Mouse (Mus musculus) CH12.LX (cell line): Measurements from ENCODE around the gene Gdpd1. TPM values are rescaled to one million over a fixed set of nuclear protein-coding genes. Genes with fewer than 3 reads are reported as not detected.

Experiments
- DNase-seq: peaks from one replicate; pipeline ENCODE4 v3.0.0-alpha.2; 2013; ENCODE audit errors: extremely low read depth
- H3K27ac ChIP-seq: 2 replicates; pipeline ENCODE4 v1.5.1; 2012; ENCODE audit warnings: low read depth, mild to moderate bottlenecking, control low read depth, moderate library complexity; ENCODE audit not compliant: insufficient read depth
- H3K27me3 ChIP-seq: replicated peaks from 2 replicates; pipeline ENCODE3; 2012; ENCODE audit warnings: inconsistent platforms
- H3K36me3 ChIP-seq, 2 experiments: replicated peaks in 1 of 2; 2 replicates each; pipeline versions ENCODE3 to v1.6.1; 2012; ENCODE audit warnings: inconsistent platforms in 1 of 2, low read length in 1 of 2, mild to moderate bottlenecking in 1 of 2, mixed read lengths in 1 of 2, moderate library complexity in 1 of 2; ENCODE audit not compliant: control insufficient read depth in 1 of 2, insufficient read depth in 1 of 2
- H3K4me1 ChIP-seq, 2 experiments: 2 replicates each; pipeline ENCODE4 v1.6.1; 2012; ENCODE audit warnings: inconsistent platforms in 1 of 2, moderate library complexity in 1 of 2; ENCODE audit not compliant: insufficient read depth in 2 of 2, control insufficient read depth in 1 of 2
- H3K4me2 ChIP-seq: 2 replicates; pipeline ENCODE4 v1.6.1; 2012; ENCODE audit warnings: low read depth, mild to moderate bottlenecking, control low read depth; ENCODE audit not compliant: poor library complexity, insufficient read depth, severe bottlenecking
- H3K4me3 ChIP-seq, 3 experiments: fragments of 150-350 bp in 1 of 3; sonication (generic) in 1 of 3; replicated peaks in 1 of 3; 2 replicates each; pipeline versions ENCODE3 to v1.5.1; 2011 to 2012; ENCODE audit warnings: low read depth in 2 of 3, low read length in 2 of 3, mild to moderate bottlenecking in 2 of 3, moderate library complexity in 2 of 3, control low read depth in 1 of 3, improper control_type of control experiment in 1 of 3, inconsistent platforms in 1 of 3, mixed read lengths in 1 of 3; ENCODE audit not compliant: poor library complexity in 1 of 3
- H3K79me2 ChIP-seq: replicated peaks from 2 replicates; pipeline ENCODE4 v1.6.1; 2012; ENCODE audit warnings: mild to moderate bottlenecking, moderate library complexity; ENCODE audit not compliant: control insufficient read depth, poor library complexity, insufficient read depth, severe bottlenecking; ENCODE audit errors: extremely low read depth
- H3K9ac ChIP-seq: 2 replicates; pipeline ENCODE4 v1.6.1; 2012; ENCODE audit warnings: low read depth, mild to moderate bottlenecking, control low read depth, moderate library complexity; ENCODE audit not compliant: insufficient read depth
- H3K9me3 ChIP-seq: replicated peaks from 2 replicates; pipeline ENCODE3; 2012; ENCODE audit warnings: low read length, inconsistent platforms, mixed read lengths
- BHLHE40 ChIP-seq: IDR thresholded peaks from 2 replicates; pipeline ENCODE4 v1.6.1; 2011; ENCODE audit warnings: mild to moderate bottlenecking, low read depth, low read length, improper control_type of control experiment
- CHD1 ChIP-seq: IDR thresholded peaks from 2 replicates; pipeline ENCODE4 v1.6.1; 2012; ENCODE audit warnings: low read depth, low read length, improper control_type of control experiment, inconsistent platforms
- CHD2 ChIP-seq: IDR thresholded peaks from 2 replicates; pipeline ENCODE4 v1.6.1; 2011; ENCODE audit warnings: low read length, improper control_type of control experiment
- E2F4 ChIP-seq: IDR thresholded peaks from 2 replicates; pipeline ENCODE4 v1.6.1; 2011; ENCODE audit warnings: low read depth, low read length, improper control_type of control experiment; ENCODE audit not compliant: insufficient replicate concordance
- ELF1 ChIP-seq: IDR thresholded peaks from 2 replicates; pipeline ENCODE4 v1.6.1; 2014; ENCODE audit warnings: low read depth, mild to moderate bottlenecking, inconsistent platforms, low read length, improper control_type of control experiment
- EP300 ChIP-seq: IDR thresholded peaks from 2 replicates; pipeline ENCODE4 v1.6.1; 2011; ENCODE audit warnings: low read length, improper control_type of control experiment
- GABPA ChIP-seq: IDR thresholded peaks from 2 replicates; pipeline ENCODE4 v1.6.1; 2012; ENCODE audit warnings: low read depth, low read length, improper control_type of control experiment, inconsistent platforms; ENCODE audit not compliant: insufficient replicate concordance
- IRF4 ChIP-seq: IDR thresholded peaks from 2 replicates; pipeline ENCODE4 v1.6.1; 2014; ENCODE audit warnings: low read depth, mild to moderate bottlenecking, inconsistent platforms, low read length, improper control_type of control experiment
- JUN ChIP-seq: IDR thresholded peaks from 2 replicates; pipeline ENCODE4 v1.6.1; 2011; ENCODE audit warnings: low read depth, mild to moderate bottlenecking, low read length, improper control_type of control experiment, moderate library complexity; ENCODE audit not compliant: insufficient read depth
- JUND ChIP-seq: conservative IDR thresholded peaks from 2 replicates; pipeline ENCODE4 v1.6.1; 2011; ENCODE audit warnings: low read depth, low read length, improper control_type of control experiment
- KAT2A ChIP-seq: IDR thresholded peaks from 2 replicates; pipeline ENCODE4 v1.6.1; 2012; ENCODE audit warnings: low read length, improper control_type of control experiment, inconsistent platforms; ENCODE audit not compliant: insufficient replicate concordance
- MAFK ChIP-seq: IDR thresholded peaks from 2 replicates; pipeline ENCODE4 v1.6.1; 2011; ENCODE audit warnings: low read length, improper control_type of control experiment; ENCODE audit not compliant: insufficient replicate concordance
- MAX ChIP-seq: IDR thresholded peaks from 2 replicates; pipeline ENCODE4 v1.6.1; 2011; ENCODE audit warnings: low read length, improper control_type of control experiment
- MEF2A ChIP-seq: IDR thresholded peaks from 2 replicates; pipeline ENCODE4 v1.6.1; 2014; ENCODE audit warnings: low read depth, mild to moderate bottlenecking, inconsistent platforms, low read length, improper control_type of control experiment, borderline replicate concordance
- MYC ChIP-seq: IDR thresholded peaks from 2 replicates; pipeline ENCODE4 v1.6.1; 2011; ENCODE audit warnings: low read depth, mild to moderate bottlenecking, improper control_type of control experiment, low read length
- PAX5 ChIP-seq: IDR thresholded peaks from 2 replicates; pipeline ENCODE4 v1.6.1; 2012; ENCODE audit warnings: low read length, inconsistent platforms, mixed read lengths
- RAD21 ChIP-seq: IDR thresholded peaks from 2 replicates; pipeline ENCODE4 v1.6.1; 2011; ENCODE audit warnings: low read depth, mild to moderate bottlenecking, low read length, improper control_type of control experiment, moderate library complexity
- RCOR1 ChIP-seq: conservative IDR thresholded peaks from 2 replicates; pipeline ENCODE4 v1.6.1; 2012; ENCODE audit warnings: low read depth, mild to moderate bottlenecking, inconsistent platforms, low read length, improper control_type of control experiment
- USF1 ChIP-seq: IDR thresholded peaks from 2 replicates; pipeline ENCODE4 v1.6.1; 2014; ENCODE audit warnings: low read depth, mild to moderate bottlenecking, inconsistent platforms, low read length, improper control_type of control experiment
- ZMIZ1 ChIP-seq: IDR thresholded peaks from 2 replicates; pipeline ENCODE4 v1.6.1; 2012; ENCODE audit warnings: low read depth, mild to moderate bottlenecking, inconsistent platforms, low read length, improper control_type of control experiment
- ZNF384 ChIP-seq: IDR thresholded peaks from 2 replicates; pipeline ENCODE4 v1.6.1; 2012; ENCODE audit warnings: low read depth, low read length, improper control_type of control experiment, inconsistent platforms
- dilution Hi-C: fragments of 300-500 bp; cut with MboI; formaldehyde crosslinking; loops from 2 replicates; pipeline ENCODE4 v1.14.3; 2020; ENCODE audit warnings: low sequenced_read_pairs; ENCODE audit not compliant: extremely low pct_unique_long_range_greater_than_20kb, extremely low pct_ligation_motif_present
- in situ Hi-C: fragments of 300-500 bp; cut with MboI; formaldehyde crosslinking; loops from 3 replicates; pipeline ENCODE4 v1.14.3; 2019; ENCODE audit warnings: low sequenced_read_pairs, low pct_ligation_motif_present, low pct_unique_long_range_greater_than_20kb, mixed read lengths
- polyA plus RNA-seq: library from polyadenylated mRNA; unstranded; fragments of >175 nt; gene quantifications from 2 replicates; pipeline ENCODE4 v1.2.1, GENCODE M21; 2012; ENCODE audit warnings: low read depth; ENCODE audit not compliant: insufficient read length
- total RNA-seq, 2 experiments: library from RNA; depleted of rRNA; stranded (reverse); fragments of 300-350 nt in 1 of 2; fragments of >200 nt in 1 of 2; gene quantifications; 2 replicates each; pipeline ENCODE4 v1.2.3; 2012 to 2014

The Gdpd1 gene
- total and polyA plus RNA-seq, 3 experiments: 2.3 to 3.9 (median 2.7) TPM

DNA sequence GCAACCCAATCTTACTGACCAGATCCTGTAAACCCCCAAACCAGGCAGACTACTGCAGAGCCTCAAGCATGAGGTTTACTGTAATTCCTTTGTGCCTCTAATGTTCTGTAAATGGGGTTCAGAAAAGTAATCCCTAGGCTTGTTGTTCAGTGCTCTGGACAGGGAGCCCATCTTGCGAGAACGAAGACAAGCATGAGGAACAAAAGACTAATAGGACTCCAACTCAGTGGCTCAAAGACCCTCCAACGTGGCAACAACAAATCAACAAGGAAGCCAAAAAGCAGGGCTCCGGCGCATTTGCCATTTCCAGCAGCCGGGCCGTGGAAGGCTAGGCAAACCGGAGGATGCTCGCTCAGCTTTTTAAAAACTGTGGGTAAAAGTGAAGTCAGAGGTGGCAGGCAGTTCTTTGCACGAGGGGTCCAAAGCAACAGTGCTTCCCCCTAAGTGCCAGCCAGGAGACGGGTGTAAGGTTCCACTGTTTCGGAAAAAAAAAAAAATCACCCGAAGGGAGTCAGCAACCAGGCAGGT is 81.3 kb downstream of the Gdpd1 start:
- DNase-seq: no peak
- no peaks in the 10 kb centered on the region for H3K9me3 ChIP-seq
- in situ Hi-C loops: no loop called here
- no peak overlapping the region for H3K27ac ChIP-seq
- H3K27me3 ChIP-seq: peaks cover 33% of the 10 kb centered on the region
- peak overlapping the region; percentile 44 for H3K9ac ChIP-seq
- peaks cover 0 to 34% of the 10 kb centered on the region in 2 experiments; a peak in 2 of 4 replicates for H3K4me1 ChIP-seq
- TF ChIP-seq JUN (no peak), JUND (no peak), ZMIZ1 (no peak), RAD21 (no peak), BHLHE40 (no peak), ZNF384 (0 out of 2 replicates have a peak, but pooled peaks have one; percentile 29), ELF1 (no peak)
- dilution Hi-C loops: no loop called here
- no peaks in the 10 kb centered on the region for H3K36me3 ChIP-seq
- no peaks in the 10 kb centered on the region for H3K79me2 ChIP-seq
- H3K4me2 ChIP-seq: peak overlapping the region; percentile 82
- peak overlapping the region; percentile 72 to 92 (median 76) for H3K4me3 ChIP-seq

- no peak overlapping the region for H3K9ac ChIP-seq
- DNase-seq: no peak
- in situ Hi-C loops (no loop called here), dilution Hi-C loops (no loop called here)
- no peaks in the 10 kb centered on the region for H3K36me3 ChIP-seq
- H3K4me2 ChIP-seq: no peak overlapping the region
- no peak for TF ChIP-seq GABPA
- TF ChIP-seq KAT2A: no peak
- no peak for TF ChIP-seq BHLHE40
- TF ChIP-seq E2F4: no peak
- TF ChIP-seq MAFK: no peak
- no peak overlapping the region for H3K27ac ChIP-seq
- no peaks in the 10 kb centered on the region for H3K9me3 ChIP-seq
- H3K27me3 ChIP-seq: peaks cover 36% of the 10 kb centered on the region
- H3K4me1 ChIP-seq: peaks cover 0 to 32% of the 10 kb centered on the region in 2 experiments; a peak in 2 of 4 replicates
- H3K79me2 ChIP-seq: no peaks in the 10 kb centered on the region
- H3K4me3 ChIP-seq: no peak overlapping the region
These were observed 82.6 kb downstream of the Gdpd1 start for GRCm38 (mm10) chr11:86991241-86991640.

- in situ Hi-C loops (no loop called here), dilution Hi-C loops (no loop called here)
- TF ChIP-seq RCOR1: no peak
- no peak for TF ChIP-seq MAFK
- no peak for TF ChIP-seq USF1
- no peak for TF ChIP-seq GABPA
- TF ChIP-seq ZNF384: no peak
- TF ChIP-seq PAX5: no peak
- TF ChIP-seq CHD2: no peak
- no peak for TF ChIP-seq CHD1
- TF ChIP-seq ZMIZ1: no peak
- TF ChIP-seq IRF4: no peak
- TF ChIP-seq MEF2A: no peak
- TF ChIP-seq MYC: no peak
- no peak for TF ChIP-seq EP300
- TF ChIP-seq RAD21: no peak
- no peak for TF ChIP-seq MAX
- H3K4me2 ChIP-seq: no peak overlapping the region
- H3K27ac ChIP-seq: no peak overlapping the region
- H3K9ac ChIP-seq: no peak overlapping the region
- no peak for DNase-seq
- H3K36me3 ChIP-seq: no peaks in the 10 kb centered on the region
- H3K79me2 ChIP-seq: no peaks in the 10 kb centered on the region
- H3K27me3 ChIP-seq: peaks cover 36% of the 10 kb centered on the region
- no peak overlapping the region for H3K4me3 ChIP-seq
- H3K9me3 ChIP-seq: no peaks in the 10 kb centered on the region
- H3K4me1 ChIP-seq: peaks cover 0 to 22% of the 10 kb centered on the region in 2 experiments; a peak in 2 of 4 replicates
These were observed 83.6 kb downstream of the Gdpd1 start for GRCm38 (mm10) chr11:86990309-86990708.
